Comparison of ENCODE assay signal across 8 mouse cellular contexts in the genomic region with DNA sequence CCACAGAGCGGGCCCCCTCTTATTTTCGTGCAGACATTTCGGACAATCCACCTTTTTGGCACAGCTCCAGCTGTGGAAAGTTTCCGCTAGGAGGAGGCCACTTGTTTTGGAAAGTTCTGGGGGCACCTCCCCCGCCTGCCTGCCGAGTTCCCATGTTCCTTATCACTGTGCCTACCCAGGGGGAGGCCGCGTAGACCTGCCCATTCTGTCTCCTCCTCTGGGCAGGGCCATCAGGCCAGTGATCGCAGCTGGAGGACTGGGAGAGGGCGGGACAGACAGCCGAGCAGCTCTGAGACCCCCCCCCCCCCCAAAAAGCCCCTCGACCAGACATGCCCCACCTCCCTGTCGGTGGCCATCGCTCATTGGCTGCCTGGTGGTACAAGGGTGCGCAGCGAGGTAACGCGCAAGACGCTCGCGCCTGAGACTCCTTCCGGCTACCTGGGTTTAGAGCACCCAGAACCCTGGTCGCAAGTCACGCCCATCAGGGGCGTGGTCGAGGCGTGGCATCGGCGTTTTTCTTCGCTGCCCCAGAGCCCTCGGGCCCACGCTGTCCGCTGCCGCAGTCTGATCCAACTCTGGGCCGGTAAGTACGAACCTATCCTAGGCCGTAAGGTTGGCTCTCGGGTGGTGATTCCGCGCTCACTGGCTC. TPM values are rescaled to one million over a fixed set of nuclear protein-coding genes. Genes with fewer than 3 reads are reported as not detected.
A peak's percentile ranks its signal among the peaks of the same experiment; 100 is the strongest.
DNase-seq lines count a peak whose midpoint lies in the region; ATAC-seq and TF ChIP-seq lines count a peak whose summit lies in the region.

Gene Isyna1 (plus strand): TSS at position 413 of the 649 bp plus-strand sequence.

- peaks cover 39% of the 10 kb centered on the region for H3K36me3 ChIP-seq in ES-E14 (ENCODE audit: control insufficient read depth, insufficient read depth, low read length, poor library complexity, severe bottlenecking)
- peaks cover 49% of the 10 kb centered on the region for H3K36me3 ChIP-seq in forebrain, embryonic 12.5 days (replicated peaks)
- H3K36me3 ChIP-seq in heart, postnatal 0 days (replicated peaks; ENCODE audit: control insufficient read depth, insufficient read depth, low read length): peaks cover 30% of the 10 kb centered on the region
- H3K36me3 ChIP-seq in liver, postnatal 0 days (replicated peaks; ENCODE audit: insufficient read depth, low read length): peaks cover 34% of the 10 kb centered on the region
- peaks cover 47% of the 10 kb centered on the region for H3K36me3 ChIP-seq in neural tube, embryonic 13.5 days

- H3K27ac ChIP-seq in ES-E14 (ENCODE audit: insufficient read depth, low read depth, low read length, poor library complexity, severe bottlenecking): no peak within 1 kb of the TSS
- H3K27ac ChIP-seq in forebrain, embryonic 12.5 days: peak within 1 kb of the TSS; percentile 78
- peak within 1 kb of the TSS; percentile 56 for H3K27ac ChIP-seq in heart, postnatal 0 days (ENCODE audit: low read depth)
- H3K27ac ChIP-seq in liver, postnatal 0 days (ENCODE audit: low read depth): peak within 1 kb of the TSS; percentile 65
- peak within 1 kb of the TSS; percentile 75 for H3K27ac ChIP-seq in neural tube, embryonic 13.5 days (replicated peaks)

- H3K9ac ChIP-seq in ES-E14 (ENCODE audit: insufficient read depth, low read depth, low read length, poor library complexity, severe bottlenecking): peak within 1 kb of the TSS; percentile 77
- peak within 1 kb of the TSS; percentile 64 for H3K9ac ChIP-seq in forebrain, embryonic 12.5 days
- peak within 1 kb of the TSS; percentile 37 for H3K9ac ChIP-seq in heart, postnatal 0 days (replicated peaks; ENCODE audit: low read depth, low read length)
- H3K9ac ChIP-seq in liver, postnatal 0 days (replicated peaks): peak within 1 kb of the TSS; percentile 68
- H3K9ac ChIP-seq in neural tube, embryonic 13.5 days: peak within 1 kb of the TSS; percentile 80

- H3K9me3 ChIP-seq in ES-E14 (ENCODE audit: control insufficient read depth, insufficient read depth, low read depth, low read length): no peaks in the 10 kb centered on the region
- no peaks in the 10 kb centered on the region for H3K9me3 ChIP-seq in forebrain, embryonic 12.5 days
- H3K9me3 ChIP-seq in heart, postnatal 0 days (replicated peaks; ENCODE audit: control insufficient read depth, low read length): no peaks in the 10 kb centered on the region
- no peaks in the 10 kb centered on the region for H3K9me3 ChIP-seq in liver, postnatal 0 days (ENCODE audit: low read length)
- no peaks in the 10 kb centered on the region for H3K9me3 ChIP-seq in neural tube, embryonic 13.5 days

- in situ Hi-C loops in ES-E14 (cut with MboI; ENCODE audit: low sequenced_read_pairs in 2 of 2, unreplicated experiment in 2 of 2): no loop called here

- peaks cover 2 to 31% of the 10 kb centered on the region in 2 experiments; a peak in 2 of 4 replicates for H3K4me1 ChIP-seq in ES-E14 (ENCODE audit: control insufficient read depth in 2 of 2, insufficient read depth in 2 of 2, low read length in 2 of 2, poor library complexity in 1 of 2)
- peaks cover 52% of the 10 kb centered on the region for H3K4me1 ChIP-seq in forebrain, embryonic 12.5 days
- peaks cover 14% of the 10 kb centered on the region; the same call in 1 of the 2 replicates for H3K4me1 ChIP-seq in heart, postnatal 0 days (ENCODE audit: control insufficient read depth, insufficient read depth)
- H3K4me1 ChIP-seq in liver, postnatal 0 days (ENCODE audit: insufficient read depth): peaks cover 27% of the 10 kb centered on the region
- H3K4me1 ChIP-seq in neural tube, embryonic 13.5 days (replicated peaks): peaks cover 59% of the 10 kb centered on the region

- peak; percentile 88 for DNase-seq in ES-E14 (ENCODE audit: low read depth, low spot score)
- peak; percentile 95 for DNase-seq in c-Kit-positive CD71-negative TER-119-negative erythroid progenitor cells, embryonic 14.5 days (ENCODE audit: low read depth)
- peak; percentile 94 for DNase-seq in heart, postnatal 0 days (ENCODE audit: low spot score)
- DNase-seq in kidney, postnatal 25 days: peak; percentile 93 to 97
- DNase-seq in liver, postnatal 0 days: peak; percentile 92
- peak; percentile 95 for DNase-seq in testis, postnatal 10 days (ENCODE audit: low spot score)

- TF ChIP-seq EP300 in heart, postnatal 0 days (IDR thresholded peaks at IDR 0.05; ENCODE audit: low read depth): no peak
- TF ChIP-seq EP300 in liver, postnatal 0 days (IDR thresholded peaks at IDR 0.05; ENCODE audit: low read depth): no peak

- H3K4me2 ChIP-seq in forebrain, embryonic 12.5 days: peak within 1 kb of the TSS; percentile 99
- H3K4me2 ChIP-seq in heart, postnatal 0 days (ENCODE audit: low read depth, low read length): peak within 1 kb of the TSS; percentile 89
- peak within 1 kb of the TSS; percentile 99 for H3K4me2 ChIP-seq in liver, postnatal 0 days (ENCODE audit: low read depth, low read length)
- H3K4me2 ChIP-seq in neural tube, embryonic 13.5 days: peak within 1 kb of the TSS; percentile 99

- peaks cover 22% of the 10 kb centered on the region for H3K27me3 ChIP-seq in forebrain, embryonic 12.5 days
- no peaks in the 10 kb centered on the region for H3K27me3 ChIP-seq in heart, postnatal 0 days (ENCODE audit: control insufficient read depth, insufficient read depth, low read length)
- no peaks in the 10 kb centered on the region for H3K27me3 ChIP-seq in liver, postnatal 0 days (ENCODE audit: insufficient read depth, low read length)
- H3K27me3 ChIP-seq in neural tube, embryonic 13.5 days: peaks cover 15% of the 10 kb centered on the region

- TF ChIP-seq CTCF in heart, postnatal 0 days (IDR thresholded peaks at IDR 0.05; ENCODE audit: low read depth): no peak
- TF ChIP-seq CTCF in liver, postnatal 0 days (IDR thresholded peaks at IDR 0.05; ENCODE audit: low read depth): 0 out of 2 replicates have a peak, but pooled peaks have one; percentile 5

- WGBS in forebrain, embryonic 12.5 days: under 1% methylated on average over 39 of the region's 40 CpGs
- WGBS in heart, postnatal 0 days: under 1% methylated on average over 39 of the region's 40 CpGs
- 2% methylated on average over 40 of the region's 40 CpGs for WGBS in liver, postnatal 0 days (ENCODE audit: insufficient replicate concordance)
- under 1% methylated on average over 40 of the region's 40 CpGs for WGBS in neural tube, embryonic 13.5 days

- peak within 1 kb of the TSS; percentile 69 to 79 for H3K4me3 ChIP-seq in ES-E14 (ENCODE audit: insufficient read depth in 1 of 2, low read depth in 1 of 2, low read length in 2 of 2, poor library complexity in 1 of 2, severe bottlenecking in 1 of 2)
- peak within 1 kb of the TSS; percentile 62 for H3K4me3 ChIP-seq in forebrain, embryonic 12.5 days (replicated peaks)
- H3K4me3 ChIP-seq in heart, postnatal 0 days (ENCODE audit: low read depth, low read length): peak within 1 kb of the TSS; percentile 49
- H3K4me3 ChIP-seq in liver, postnatal 0 days (ENCODE audit: low read depth, low read length): peak within 1 kb of the TSS; percentile 67
- peak within 1 kb of the TSS; percentile 67 for H3K4me3 ChIP-seq in neural tube, embryonic 13.5 days

- peak; percentile 81 for ATAC-seq in forebrain, embryonic 12.5 days (ENCODE audit: low FRiP score)
- ATAC-seq in heart, postnatal 0 days (ENCODE audit: insufficient read depth, low read depth): peak; percentile 86
- ATAC-seq in liver, postnatal 0 days: peak; percentile 79
- peak; percentile 81 for ATAC-seq in neural tube, embryonic 13.5 days (ENCODE audit: low read depth)

TF ChIP-seq in ES-E14, 5 proteins besides CTCF, POLR2A, EP300 and RAD21:
- TF ChIP-seq ZNF384 (IDR thresholded peaks at IDR 0.05; ENCODE audit: low read depth, low read length) (no peak), CHD2 (IDR thresholded peaks at IDR 0.05; ENCODE audit: low read depth, low read length) (no peak), ZC3H11A (IDR thresholded peaks at IDR 0.05; ENCODE audit: borderline replicate concordance, low read depth, low read length) (no peak), HCFC1 (IDR thresholded peaks at IDR 0.05; ENCODE audit: borderline replicate concordance, insufficient read depth, low read length) (no peak), MAFK (IDR thresholded peaks at IDR 0.05; ENCODE audit: insufficient read depth, low read depth, low read length) (no peak)

RNA-seq across cellular contexts. Expression of gene Isyna1, which starts in this region (rescaled TPM):
- total RNA-seq in ES-E14 (2012; rRNA removed): 161 and 250 TPM in 2 replicates
- polyA plus RNA-seq in forebrain, embryonic 12.5 days (2016; fragmentation: Nextera tagmentation; extraction: Ambion mirVana): 101 and 107 TPM in 2 replicates
- 111 and 125 TPM in 2 replicates for total RNA-seq in heart, postnatal 0 days (2014; rRNA removed; ENCODE audit: low replicate concordance)
- 53.3 and 59.6 TPM in 2 replicates for polyA plus RNA-seq in heart, postnatal 0 days (2015; fragmentation: Nextera tagmentation; extraction: Ambion mirVana)
- 18.8 and 21.6 TPM in 2 replicates for polyA plus RNA-seq in liver, postnatal 0 days (2015; fragmentation: Nextera tagmentation; extraction: Ambion mirVana)
- polyA plus RNA-seq in neural tube, embryonic 13.5 days (2015; fragmentation: Nextera tagmentation; extraction: Ambion mirVana): 113 and 115 TPM in 2 replicates
